Mouse (Mus musculus) embryonic stem cell, embryonic (primary cell): Measurements from ENCODE around the gene Hipk4.

ENCODE experiments used
- CTCF ChIA-PET, 4 experiments: fragments of 300-600 bp in 2 of 4; fragments of 350-600 bp in 2 of 4; sonication (Branson Sonifier 250); formaldehyde crosslinking; loops; one replicate each; lab custom pipeline; 2022; ENCODE audit warnings: inconsistent platforms in 2 of 4; lab: Charles Lee
- POLR2A ChIA-PET, 4 experiments: fragments of 300-600 bp in 2 of 4; fragments of 350-600 bp in 2 of 4; sonication (Branson Sonifier 250); formaldehyde crosslinking; loops; one replicate each; lab custom pipeline; 2022; ENCODE audit warnings: antibody characterized with exemption in 4 of 4, inconsistent platforms in 1 of 4; lab: Charles Lee

The Hipk4 gene

DNA sequence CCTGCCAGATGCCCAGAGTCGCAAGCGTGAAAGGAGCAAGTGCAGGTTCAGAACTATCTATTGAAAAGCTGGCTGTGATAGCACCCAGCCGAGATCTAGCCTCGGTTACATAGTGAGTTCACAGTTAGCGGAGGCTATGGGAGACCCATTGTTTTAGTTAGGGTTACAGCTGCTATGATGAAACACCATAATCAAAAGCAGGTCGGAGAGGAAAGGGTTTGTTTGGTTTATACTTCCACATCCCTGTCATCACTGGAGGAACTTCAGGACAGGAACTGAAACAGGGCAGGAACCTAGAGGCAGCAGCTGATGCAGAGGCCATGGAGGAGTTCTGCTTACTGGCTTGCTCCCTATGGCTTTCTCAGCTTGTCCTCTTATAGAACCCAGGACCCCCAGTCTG is 54.5 kb downstream of the Hipk4 start:
- ChIA-PET POLR2A (interaction anchor here in 2 of 4 experiments (0.8 to 2.5 kb wide), 13 partner anchors 8 to 87 kb away, joined by 3 to 13 read pairs (median 4); no protein-coding TSS in a partner anchor), CTCF (interaction anchor here (0.6 to 1.9 kb wide), 15 partner anchors 9 to 1474 kb away, joined by 3 to 9 read pairs (median 4); partner anchors contain the start of gene Akt2 (in 1 of the 4))

- POLR2A ChIA-PET = interaction anchor here in 1 of 4 experiments (1.1 kb wide), 1 partner anchor 9 kb away, joined by 3 read pairs; no protein-coding TSS in a partner anchor
Measured at GRCm38 (mm10) chr7:27578465-27578864, 55.4 kb downstream of the Hipk4 start.

GRCm38 (mm10) chr7:27580380-27581174 is 57.5 kb downstream of the Hipk4 start:
- ChIA-PET CTCF (interaction anchor here in 2 of 4 experiments (0.5 to 1.0 kb wide), 4 partner anchors 31 to 131 kb away, joined by 3 to 4 read pairs (median 3); no protein-coding TSS in a partner anchor), POLR2A (interaction anchor here in 2 of 4 experiments (0.5 to 3.4 kb wide), 19 partner anchors 8 to 348 kb away, joined by 3 to 12 read pairs (median 3); partner anchors contain the start of genes Akt2 (in 1 of the 2), Coq8b (in 1 of the 2) and Zfp607b (in 1 of the 2))

More at GRCm38 (mm10) chr7:27578465-27578864, 55.4 kb downstream of the Hipk4 start:
- CTCF ChIA-PET = interaction anchor here in 1 of 4 experiments (0.6 kb wide), 1 partner anchor 208 kb away, joined by 5 read pairs; no protein-coding TSS in a partner anchor
